Mouse (Mus musculus) ES-E14 (cell line): ENCODE data around the gene Krtap4-16. TPM values are rescaled to one million over a fixed set of nuclear protein-coding genes. Genes with fewer than 3 reads are reported as not detected.
"Not testable (repeated sequence)": the region's sequence is repeated elsewhere in the genome, so short reads cannot be mapped to it uniquely, and the experiment has no call there.

Experiments
- DNase-seq: peaks from one replicate; pipeline ENCODE4 v3.0.0-alpha.2; 2013; ENCODE audit warnings: low read depth, low spot score
- H3K27ac ChIP-seq: 2 replicates; pipeline ENCODE4 v1.5.1; 2012; ENCODE audit warnings: low read depth, mild to moderate bottlenecking, low read length, moderate library complexity, mixed read lengths; ENCODE audit not compliant: poor library complexity, insufficient read depth, severe bottlenecking
- H3K36me3 ChIP-seq: 2 replicates; pipeline ENCODE4 v1.6.1; 2012; ENCODE audit warnings: mild to moderate bottlenecking, low read length, moderate library complexity, mixed read lengths; ENCODE audit not compliant: control insufficient read depth, poor library complexity, insufficient read depth, severe bottlenecking
- H3K4me1 ChIP-seq, 2 experiments: fragments of 150-350 bp in 1 of 2; sonication (generic) in 1 of 2; 2 replicates each; pipeline ENCODE4 v1.6.1; 2012; ENCODE audit warnings: low read length in 2 of 2, mild to moderate bottlenecking in 1 of 2, mixed read lengths in 1 of 2; ENCODE audit not compliant: control insufficient read depth in 2 of 2, insufficient read depth in 2 of 2, poor library complexity in 1 of 2
- H3K4me3 ChIP-seq, 2 experiments: fragments of 150-350 bp in 1 of 2; sonication (generic) in 1 of 2; 2 replicates each; pipeline ENCODE4 v1.5.1; 2012; ENCODE audit warnings: low read length in 2 of 2, low read depth in 1 of 2, mild to moderate bottlenecking in 1 of 2, mixed read lengths in 1 of 2; ENCODE audit not compliant: insufficient read depth in 1 of 2, poor library complexity in 1 of 2, severe bottlenecking in 1 of 2
- H3K9ac ChIP-seq: 2 replicates; pipeline ENCODE4 v1.6.1; 2012; ENCODE audit warnings: low read depth, mild to moderate bottlenecking, low read length, mixed read lengths; ENCODE audit not compliant: poor library complexity, insufficient read depth, severe bottlenecking
- H3K9me3 ChIP-seq: fragments of 150-350 bp; sonication (generic); 2 replicates; pipeline ENCODE4 v1.6.1; 2012; ENCODE audit warnings: low read depth, mild to moderate bottlenecking, low read length; ENCODE audit not compliant: control insufficient read depth, insufficient read depth
- CHD2 ChIP-seq: IDR thresholded peaks from 2 replicates; pipeline ENCODE4 v1.6.1; 2014; ENCODE audit warnings: mild to moderate bottlenecking, low read depth, low read length, inconsistent platforms
- HCFC1 ChIP-seq: IDR thresholded peaks from 2 replicates; pipeline ENCODE4 v1.6.1; 2012; ENCODE audit warnings: low read length, inconsistent platforms, borderline replicate concordance; ENCODE audit not compliant: insufficient read depth
- MAFK ChIP-seq: IDR thresholded peaks from 2 replicates; pipeline ENCODE4 v1.6.1; 2014; ENCODE audit warnings: mild to moderate bottlenecking, low read depth, low read length, inconsistent platforms; ENCODE audit not compliant: insufficient read depth
- ZC3H11A ChIP-seq: IDR thresholded peaks from 2 replicates; pipeline ENCODE4 v1.6.1; 2012; ENCODE audit warnings: low read depth, mild to moderate bottlenecking, inconsistent platforms, low read length, borderline replicate concordance
- ZNF384 ChIP-seq: IDR thresholded peaks from 2 replicates; pipeline ENCODE4 v1.6.1; 2012; ENCODE audit warnings: low read depth, low read length, inconsistent platforms
- in situ Hi-C, 2 experiments: fragments of 600-800 bp; cut with MboI; formaldehyde crosslinking; loops; one replicate each; pipeline ENCODE4 v1.15.1; 2025; ENCODE audit warnings: low sequenced_read_pairs in 2 of 2, inconsistent platforms in 1 of 2; ENCODE audit not compliant: unreplicated experiment in 2 of 2
- total RNA-seq: library from RNA; depleted of rRNA; stranded (reverse); fragments of 300-350 nt; gene quantifications from 2 replicates; pipeline ENCODE4 v1.2.3, GENCODE M21; 2012

The Krtap4-16 gene
- total RNA-seq, 1 experiment: not detected

DNA sequence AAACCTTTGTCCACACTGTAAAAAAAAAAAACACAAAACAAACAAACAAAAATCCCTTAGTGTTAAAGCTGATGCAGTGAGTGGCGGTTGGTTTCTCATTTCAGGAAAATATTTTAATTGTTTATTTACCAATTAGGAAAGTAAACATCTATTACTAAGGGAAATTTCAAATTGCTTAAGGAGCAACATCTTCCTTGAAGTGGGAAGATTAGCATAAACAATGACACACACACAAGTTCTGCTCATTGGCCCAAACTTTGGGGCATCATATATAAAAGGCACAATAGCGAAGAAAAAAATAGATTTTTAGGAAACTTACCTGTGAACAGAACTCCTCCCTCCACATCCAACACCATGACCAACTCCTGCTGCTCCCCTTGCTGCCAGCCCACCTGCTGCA is 6.2 kb upstream of the Krtap4-16 start, which contains the start of gene Gm11568:
Gm11568 (plus strand) TSS at position 301 of the 400 bp plus-strand sequence.
- Histone ChIP-seq H3K9me3 (no peaks in the 10 kb centered on the region), H3K36me3 (no peaks in the 10 kb centered on the region), H3K9ac (no peak within 1 kb of the TSS), H3K4me1 (no peaks in the 10 kb centered on the region), H3K4me3 (no peak within 1 kb of the TSS), H3K27ac (no peak within 1 kb of the TSS)
- DNase-seq: no peak
- TF ChIP-seq CHD2 (no peak), HCFC1 (no peak), ZNF384 (no peak)
- in situ Hi-C loops: no loop called here

DNA sequence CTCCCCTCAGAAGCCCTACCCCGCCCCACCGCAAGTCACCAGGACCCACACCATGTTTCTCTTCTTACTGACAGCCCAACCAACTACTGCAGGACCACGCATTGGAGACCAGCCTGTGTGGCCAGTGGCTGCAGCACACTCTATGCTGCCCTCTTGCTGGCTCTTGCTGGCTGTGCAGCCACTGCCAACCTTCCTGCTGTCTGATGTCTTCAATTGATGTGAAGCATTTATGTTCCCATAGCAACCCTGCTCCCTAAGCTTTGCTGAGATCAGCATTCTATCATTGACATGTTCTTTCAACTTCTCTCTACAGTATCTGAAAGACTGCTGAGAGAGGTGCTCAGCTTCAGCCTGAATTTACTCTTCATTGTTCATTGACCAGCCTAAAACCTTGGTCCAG is 2.7 kb upstream of the Krtap4-16 start:
- H3K9ac ChIP-seq: no peak overlapping the region
- no peaks in the 10 kb centered on the region for H3K9me3 ChIP-seq
- no peaks in the 10 kb centered on the region for H3K36me3 ChIP-seq
- H3K4me3 ChIP-seq: no peak overlapping the region
- no peak for TF ChIP-seq ZNF384
- TF ChIP-seq MAFK: peak; percentile 83
- no peak for TF ChIP-seq HCFC1
- no peak for TF ChIP-seq CHD2
- TF ChIP-seq ZC3H11A: no peak
- in situ Hi-C loops: no loop called here
- peak; percentile 6 for DNase-seq
- H3K4me1 ChIP-seq: no peaks in the 10 kb centered on the region
- H3K27ac ChIP-seq: no peak overlapping the region

DNA sequence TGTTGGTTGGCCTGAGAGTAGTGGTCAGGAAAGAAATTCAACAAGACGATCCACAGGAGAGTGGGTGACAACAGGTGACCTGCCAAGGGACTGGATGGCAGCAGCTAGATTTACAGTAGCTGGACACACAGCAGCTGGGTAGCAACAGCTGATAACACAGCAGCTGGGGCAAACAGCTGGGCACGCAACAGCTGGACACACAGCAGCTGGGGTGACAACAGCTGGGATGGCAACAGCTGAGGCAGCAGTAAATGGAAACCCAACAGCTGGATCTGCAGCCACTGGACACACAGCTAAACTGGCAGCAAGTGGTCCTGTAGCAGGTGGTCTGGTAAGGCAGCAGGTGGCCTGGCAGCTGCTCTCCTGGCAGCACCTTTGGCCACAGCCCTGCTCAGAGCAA is 4.7 kb downstream of the Krtap4-16 start:
- in situ Hi-C loops: no loop called here
- Histone ChIP-seq H3K9ac (no peak overlapping the region), H3K9me3 (no peaks in the 10 kb centered on the region), H3K36me3 (no peaks in the 10 kb centered on the region), H3K4me3 (no peak overlapping the region), H3K27ac (no peak overlapping the region), H3K4me1 (no peaks in the 10 kb centered on the region)
- no peak for TF ChIP-seq ZC3H11A
- no peak for TF ChIP-seq CHD2
- TF ChIP-seq HCFC1: no peak
- TF ChIP-seq ZNF384: no peak
- TF ChIP-seq MAFK: no peak
- DNase-seq: no peak

DNA sequence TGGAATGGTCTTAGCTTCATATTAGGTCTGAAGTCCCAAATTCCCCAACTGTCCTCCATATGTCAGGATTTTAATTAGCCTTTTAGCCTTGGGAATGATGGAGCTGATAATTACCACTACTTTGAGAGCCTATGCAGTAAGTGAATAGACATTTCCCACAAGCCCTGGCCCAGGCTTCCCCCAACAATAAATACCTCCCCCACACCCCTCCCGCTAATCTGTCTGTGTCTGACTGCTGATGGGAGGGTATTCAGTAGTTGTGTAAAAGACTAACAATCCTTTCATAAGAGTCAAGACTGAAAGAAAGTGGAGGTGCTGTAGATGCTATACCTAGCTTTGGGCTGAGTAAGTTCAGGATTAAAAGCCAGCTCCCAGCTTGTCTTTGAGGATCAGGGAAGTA is 9.2 kb downstream of the Krtap4-16 start:
- no peak for DNase-seq
- Histone ChIP-seq H3K9ac (no peak overlapping the region), H3K4me3 (no peak overlapping the region), H3K36me3 (no peaks in the 10 kb centered on the region), H3K9me3 (no peaks in the 10 kb centered on the region), H3K4me1 (no peaks in the 10 kb centered on the region), H3K27ac (no peak overlapping the region)
- in situ Hi-C loops: no loop called here
- no peak for TF ChIP-seq CHD2
- no peak for TF ChIP-seq ZC3H11A
- no peak for TF ChIP-seq ZNF384
- no peak for TF ChIP-seq HCFC1
- TF ChIP-seq MAFK: no peak

DNA sequence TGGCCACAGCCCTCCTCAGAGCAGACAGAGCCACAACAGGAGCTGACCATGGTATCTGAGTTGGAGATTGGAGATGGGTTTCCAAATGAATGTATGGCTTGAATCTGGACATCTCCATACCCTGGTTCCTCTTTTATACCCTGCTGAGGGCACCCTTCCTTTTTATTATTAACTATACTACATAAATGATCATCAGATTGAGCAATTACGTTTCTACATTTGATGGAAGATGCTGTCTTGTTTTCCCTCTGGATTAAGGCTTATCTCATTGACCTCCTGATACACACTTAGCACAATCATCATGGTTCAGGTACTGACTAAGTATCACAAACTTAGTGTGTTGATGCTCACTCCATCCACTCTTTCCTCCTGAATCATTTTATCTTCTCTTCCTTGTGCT is 13.4 kb downstream of the Krtap4-16 start, which contains the start of gene 2300003K06Rik:
2300003K06Rik (minus strand) TSS at position 101 of the 400 bp plus-strand sequence.
- TF ChIP-seq HCFC1 (no peak), ZC3H11A (no peak), MAFK (no peak), ZNF384 (no peak), CHD2 (no peak)
- in situ Hi-C loops: no loop called here
- no peaks in the 10 kb centered on the region for H3K4me1 ChIP-seq

DNA sequence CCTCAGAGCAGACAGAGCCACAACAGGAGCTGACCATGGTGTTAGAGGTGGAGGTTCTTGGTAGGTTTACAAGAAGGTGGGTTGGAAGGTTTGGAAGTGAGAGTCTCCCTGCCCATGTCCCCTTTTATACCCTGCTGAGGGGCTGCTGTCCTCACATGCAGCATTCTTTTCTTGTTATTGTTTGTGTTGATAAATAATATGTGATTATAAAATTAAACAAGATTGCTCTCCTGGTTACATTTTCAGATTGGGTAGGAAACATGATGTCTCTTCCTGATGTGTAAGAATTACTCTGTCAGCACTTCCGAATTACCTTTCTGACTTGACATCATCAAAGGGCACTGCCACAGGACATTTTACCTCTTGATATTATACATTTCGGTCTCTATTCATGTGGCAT is 35.8 kb downstream of the Krtap4-16 start, which contains the start of gene Gm11564:
Gm11564 (minus strand) TSS at position 101 of the 400 bp plus-strand sequence.
- DNase-seq, H3K9me3 ChIP-seq, in situ Hi-C loops, H3K4me3 ChIP-seq, H3K9ac ChIP-seq, H3K4me1 ChIP-seq, H3K36me3 ChIP-seq, H3K27ac ChIP-seq: not testable (repeated sequence)

More for the DNA sequence above, 13.4 kb downstream of the Krtap4-16 start, which contains the start of gene 2300003K06Rik:
- H3K36me3 ChIP-seq: no peaks in the 10 kb centered on the region
- no peaks in the 10 kb centered on the region for H3K9me3 ChIP-seq
- no peak within 1 kb of the TSS for H3K4me3 ChIP-seq
- no peak within 1 kb of the TSS; the same call in 1 of the 2 replicates for H3K27ac ChIP-seq
- H3K9ac ChIP-seq: no peak within 1 kb of the TSS
- DNase-seq: no peak

DNA sequence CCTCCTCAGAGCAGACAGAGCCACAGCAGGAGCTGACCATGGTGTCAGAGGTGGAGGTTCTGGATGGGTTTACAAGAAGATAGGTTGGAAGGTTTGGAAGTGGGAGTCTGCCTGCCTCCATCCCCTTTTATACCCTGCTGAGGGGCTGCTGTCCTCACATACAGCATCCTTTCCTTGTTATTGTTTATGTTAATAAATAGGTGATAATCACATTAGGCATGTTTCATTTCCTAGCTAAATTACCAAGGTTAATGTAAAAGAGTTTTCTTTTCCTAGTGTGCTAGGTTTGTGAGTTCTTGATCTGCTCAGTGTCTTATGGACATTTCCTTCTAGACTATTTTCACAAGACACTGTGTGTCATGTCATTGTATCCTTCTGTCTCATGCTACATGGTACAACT is 41.6 kb downstream of the Krtap4-16 start, which contains the start of gene Krtap4-13:
Krtap4-13 (minus strand) TSS at position 101 of the 400 bp plus-strand sequence.
- H3K9me3 ChIP-seq: not testable (repeated sequence)

More for the DNA sequence above, 41.6 kb downstream of the Krtap4-16 start, which contains the start of gene Krtap4-13:
- H3K4me3 ChIP-seq, H3K4me1 ChIP-seq, H3K9ac ChIP-seq, H3K27ac ChIP-seq, H3K36me3 ChIP-seq, in situ Hi-C loops, DNase-seq: not testable (repeated sequence)
